Mouse (Mus musculus) MEL (cell line): ENCODE results near the gene Apol8. TPM values are rescaled to one million over a fixed set of nuclear protein-coding genes. Genes with fewer than 3 reads are reported as not detected.

Experiments
- DNase-seq: peaks from one replicate; pipeline ENCODE4 v3.0.0; 2011; ENCODE audit warnings: low read depth, low spot score
- H3K27ac ChIP-seq: 2 replicates; pipeline ENCODE4 v1.5.1; 2012; ENCODE audit warnings: low read depth, mild to moderate bottlenecking, control low read depth, low read length, moderate library complexity; ENCODE audit not compliant: control insufficient read depth
- H3K27me3 ChIP-seq, 2 experiments: fragments of 150-350 bp in 1 of 2; sonication (generic) in 1 of 2; 2 replicates each; pipeline ENCODE4 v1.6.1; 2012; ENCODE audit warnings: low read length in 2 of 2, mild to moderate bottlenecking in 2 of 2, improper control_type of control experiment in 1 of 2, moderate library complexity in 1 of 2; ENCODE audit not compliant: insufficient read depth in 2 of 2, control insufficient read depth in 1 of 2
- H3K36me3 ChIP-seq, 2 experiments: 2 replicates each; pipeline ENCODE4 v1.6.1; 2012 to 2014; ENCODE audit warnings: low read length in 2 of 2, improper control_type of control experiment in 1 of 2, inconsistent platforms in 1 of 2, mild to moderate bottlenecking in 1 of 2; ENCODE audit not compliant: insufficient read depth in 2 of 2, control insufficient read depth in 1 of 2
- H3K4me1 ChIP-seq, 2 experiments: fragments of 150-350 bp in 1 of 2; sonication (generic) in 1 of 2; 2 replicates each; pipeline ENCODE4 v1.6.1; 2012; ENCODE audit warnings: low read length in 2 of 2, improper control_type of control experiment in 1 of 2, mild to moderate bottlenecking in 1 of 2; ENCODE audit not compliant: insufficient read depth in 2 of 2, control insufficient read depth in 1 of 2
- H3K4me3 ChIP-seq, 2 experiments: fragments of 150-350 bp in 1 of 2; sonication (generic) in 1 of 2; 2 replicates each; pipeline ENCODE4 v1.5.1; 2012; ENCODE audit warnings: low read depth in 2 of 2, low read length in 2 of 2, mild to moderate bottlenecking in 2 of 2, moderate library complexity in 2 of 2, control low read depth in 1 of 2, improper control_type of control experiment in 1 of 2; ENCODE audit not compliant: control insufficient read depth in 1 of 2, insufficient read depth in 1 of 2
- H3K79me2 ChIP-seq: 2 replicates; pipeline ENCODE4 v1.6.1; 2012; ENCODE audit warnings: mild to moderate bottlenecking, low read length, moderate library complexity; ENCODE audit not compliant: control insufficient read depth, poor library complexity, insufficient read depth
- H3K9ac ChIP-seq: 2 replicates; pipeline ENCODE4 v1.6.1; 2012; ENCODE audit warnings: low read depth, mild to moderate bottlenecking, control low read depth, low read length, moderate library complexity; ENCODE audit not compliant: control insufficient read depth, poor library complexity, severe bottlenecking
- H3K9me3 ChIP-seq: fragments of 150-350 bp; sonication (generic); replicated peaks from 2 replicates; pipeline ENCODE4 v1.6.1; 2012; ENCODE audit warnings: mild to moderate bottlenecking, low read length, improper control_type of control experiment, moderate library complexity; ENCODE audit not compliant: insufficient read depth
- CTCF ChIP-seq, 3 experiments: IDR thresholded peaks in 2 of 3; conservative IDR thresholded peaks in 1 of 3; 2 replicates each; pipeline ENCODE4 v1.5.1; 2011 to 2012; ENCODE audit warnings: low read length in 3 of 3, low read depth in 2 of 3, mild to moderate bottlenecking in 2 of 3, improper control_type of control experiment in 1 of 3, inconsistent platforms in 1 of 3, mixed read lengths in 1 of 3, moderate library complexity in 1 of 3; ENCODE audit not compliant: control insufficient read depth in 1 of 3, insufficient read depth in 1 of 3, poor library complexity in 1 of 3, severe bottlenecking in 1 of 3
- E2F4 ChIP-seq: IDR thresholded peaks from 2 replicates; pipeline ENCODE4 v1.6.1; 2011; ENCODE audit warnings: low read depth, low read length, improper control_type of control experiment, borderline replicate concordance
- MXI1 ChIP-seq: IDR thresholded peaks from 2 replicates; pipeline ENCODE4 v1.6.1; 2011; ENCODE audit warnings: mild to moderate bottlenecking, low read depth, low read length, improper control_type of control experiment
- POLR2A ChIP-seq, 2 experiments: IDR thresholded peaks; 2 replicates each; pipeline ENCODE4 v1.6.1; 2011 to 2012; ENCODE audit warnings: low read length in 2 of 2, mild to moderate bottlenecking in 2 of 2, control low read depth in 1 of 2, improper control_type of control experiment in 1 of 2, low read depth in 1 of 2, moderate library complexity in 1 of 2; ENCODE audit not compliant: control insufficient read depth in 1 of 2, insufficient read depth in 1 of 2, poor library complexity in 1 of 2
- POLR2AphosphoS5 ChIP-seq: IDR thresholded peaks from 2 replicates; pipeline ENCODE4 v1.6.1; 2012; ENCODE audit warnings: low read depth, borderline replicate concordance, mild to moderate bottlenecking, inconsistent platforms, low read length, moderate library complexity, mixed read lengths
- RAD21 ChIP-seq: IDR thresholded peaks from 2 replicates; pipeline ENCODE4 v1.6.1; 2011; ENCODE audit warnings: mild to moderate bottlenecking, low read depth, low read length, improper control_type of control experiment
- SMC3 ChIP-seq: IDR thresholded peaks from 2 replicates; pipeline ENCODE4 v1.6.1; 2011; ENCODE audit warnings: low read depth, low read length, improper control_type of control experiment
- TAL1 ChIP-seq: IDR thresholded peaks from 2 replicates; pipeline ENCODE4 v1.6.1; 2012; ENCODE audit warnings: mild to moderate bottlenecking, inconsistent platforms, low read length, moderate library complexity, mixed read lengths
- TCF12 ChIP-seq: IDR thresholded peaks from 2 replicates; pipeline ENCODE4 v1.6.1; 2014; ENCODE audit warnings: low read depth, mild to moderate bottlenecking, inconsistent platforms, low read length, improper control_type of control experiment, moderate library complexity
- UBTF ChIP-seq: IDR thresholded peaks from 2 replicates; pipeline ENCODE4 v1.6.1; 2012; ENCODE audit warnings: low read depth, mild to moderate bottlenecking, inconsistent platforms, low read length, improper control_type of control experiment, moderate library complexity, borderline replicate concordance; ENCODE audit not compliant: insufficient read depth
- ZNF384 ChIP-seq: IDR thresholded peaks from 2 replicates; pipeline ENCODE4 v1.6.1; 2012; ENCODE audit warnings: low read depth, mild to moderate bottlenecking, inconsistent platforms, low read length, improper control_type of control experiment
- polyA plus RNA-seq, 2 experiments: library from polyadenylated mRNA; stranded (reverse) in 1 of 2; unstranded in 1 of 2; fragments of >175 nt in 1 of 2; fragments of >200 nt in 1 of 2; gene quantifications; 2 replicates each; pipeline versions ENCODE4 v1.2.1 to v1.2.4; 2012; ENCODE audit warnings: low replicate concordance in 2 of 2, low read depth in 1 of 2; ENCODE audit not compliant: insufficient read length in 2 of 2, insufficient read depth in 1 of 2, missing spikeins in 1 of 2
- total RNA-seq: library from RNA; depleted of rRNA; stranded (reverse); fragments of 300-350 nt; gene quantifications from 2 replicates; pipeline ENCODE4 v1.2.3, GENCODE M21; 2012

Apol8 gene
- total and polyA plus RNA-seq, 3 experiments: 0.74 to 1.4 TPM; not detected in 1

DNA sequence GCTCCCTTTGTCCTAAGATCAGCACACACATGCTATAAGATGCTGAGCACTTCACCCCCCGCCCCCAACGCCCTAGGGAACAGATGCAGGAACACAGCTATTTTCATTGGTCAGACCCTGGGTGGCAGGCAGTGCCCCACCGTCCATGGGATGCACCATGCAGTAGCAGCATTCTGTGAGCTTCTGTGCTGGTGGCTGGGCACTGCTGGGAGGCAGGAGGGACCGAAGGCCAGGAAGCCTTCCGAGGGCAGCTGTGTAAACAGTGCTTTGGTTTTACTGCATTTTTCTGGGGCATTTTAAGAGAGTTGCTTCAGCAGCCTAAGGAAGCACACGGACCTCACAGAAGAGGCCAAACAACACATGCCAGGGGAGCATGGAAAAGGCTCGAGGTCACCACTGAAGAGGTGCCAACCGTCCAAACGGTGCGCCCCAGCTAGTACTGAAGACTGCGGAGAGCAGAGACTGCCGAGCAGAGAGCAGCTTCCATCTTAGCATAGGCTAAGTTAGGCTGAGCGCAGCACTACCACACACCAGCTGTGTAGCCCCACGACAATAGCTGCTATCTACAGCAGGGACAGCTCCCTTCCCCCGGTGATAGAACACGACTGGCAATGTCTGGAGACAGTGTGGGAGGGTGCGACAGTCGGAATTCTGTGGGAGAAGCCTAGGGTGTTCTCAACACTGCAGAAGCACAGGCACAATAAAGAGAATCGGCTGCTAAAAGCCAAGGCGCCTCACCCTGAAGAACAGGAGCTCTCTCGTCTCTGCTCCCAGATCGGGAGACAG, 27.4 kb upstream of the Apol8 start:
- H3K4me1 ChIP-seq: no peaks in the 10 kb centered on the region
- H3K9ac ChIP-seq: no peak overlapping the region
- no peaks in the 10 kb centered on the region for H3K79me2 ChIP-seq
- H3K36me3 ChIP-seq: peaks cover 0 to 7% of the 10 kb centered on the region in 2 experiments; a peak in 2 of 4 replicates
- H3K27me3 ChIP-seq: no peaks in the 10 kb centered on the region
- H3K4me3 ChIP-seq: no peak overlapping the region
- H3K9me3 ChIP-seq: no peaks in the 10 kb centered on the region
- H3K27ac ChIP-seq: no peak overlapping the region
- TF ChIP-seq POLR2A (IDR thresholded peaks at IDR 0.05; ENCODE audit: control insufficient read depth in 1 of 2, insufficient read depth in 1 of 2, low read depth in 1 of 2, low read length in 2 of 2, poor library complexity in 1 of 2): no peak
- no peak for TF ChIP-seq MXI1
- no peak for TF ChIP-seq UBTF
- no peak for TF ChIP-seq POLR2AphosphoS5
- TF ChIP-seq TCF12: no peak
- TF ChIP-seq, all 39 proteins: peak for 0
- no peak for DNase-seq

DNA sequence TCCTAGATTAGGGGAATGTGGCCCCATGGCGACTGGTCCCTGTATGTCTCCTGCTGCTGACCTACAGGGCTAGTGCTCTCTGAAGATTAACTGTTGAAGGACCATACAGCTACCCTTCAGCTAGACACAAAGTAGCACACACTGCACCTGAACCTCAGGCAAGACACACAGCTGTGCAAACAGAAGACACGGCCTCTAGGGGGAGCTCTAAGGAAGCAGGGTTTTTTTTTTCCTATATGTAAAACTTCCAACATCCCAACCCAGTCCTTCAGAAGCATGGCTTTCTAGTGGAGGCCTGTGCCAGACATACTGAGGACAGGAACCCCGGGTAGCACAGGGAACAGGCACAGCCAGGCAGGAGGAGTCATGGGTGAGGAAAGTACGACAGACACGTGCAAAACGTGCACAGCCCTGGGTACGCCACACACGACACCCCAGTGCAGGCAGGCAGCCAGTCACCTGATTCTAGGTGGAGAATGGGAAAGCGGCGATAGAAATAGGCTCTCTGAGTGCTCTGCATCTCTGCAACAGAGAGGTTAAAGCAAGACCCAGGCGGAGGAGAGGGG, 25.7 kb upstream of the Apol8 start:
- Histone ChIP-seq H3K9ac (no peak overlapping the region), H3K27ac (no peak overlapping the region), H3K36me3 (peaks cover 0 to 5% of the 10 kb centered on the region in 2 experiments; a peak in 2 of 4 replicates), H3K9me3 (no peaks in the 10 kb centered on the region), H3K79me2 (no peaks in the 10 kb centered on the region), H3K4me3 (no peak overlapping the region), H3K4me1 (no peaks in the 10 kb centered on the region), H3K27me3 (no peaks in the 10 kb centered on the region)
- peak; percentile 42 for DNase-seq
- peak; percentile 74 for TF ChIP-seq ZNF384
- TF ChIP-seq CTCF (IDR thresholded peaks at IDR 0.05 in 2 of 3, conservative IDR thresholded peaks at IDR 0.05 in 1 of 3; ENCODE audit: control insufficient read depth in 1 of 3, insufficient read depth in 1 of 3, low read depth in 2 of 3, low read length in 3 of 3, poor library complexity in 1 of 3, severe bottlenecking in 1 of 3): peak; percentile 57 to 68 (median 63)
- TF ChIP-seq RAD21: peak; percentile 46
- no peak for TF ChIP-seq E2F4
- peak; percentile 47 for TF ChIP-seq SMC3
- no peak for TF ChIP-seq TAL1
